Mouse (Mus musculus): ENCODE results near the gene Nucb1.
"Not testable (repeated sequence)": the region's sequence is repeated elsewhere in the genome, so short reads cannot be mapped to it uniquely, and the experiment has no call there.

Nucb1 gene

DNA sequence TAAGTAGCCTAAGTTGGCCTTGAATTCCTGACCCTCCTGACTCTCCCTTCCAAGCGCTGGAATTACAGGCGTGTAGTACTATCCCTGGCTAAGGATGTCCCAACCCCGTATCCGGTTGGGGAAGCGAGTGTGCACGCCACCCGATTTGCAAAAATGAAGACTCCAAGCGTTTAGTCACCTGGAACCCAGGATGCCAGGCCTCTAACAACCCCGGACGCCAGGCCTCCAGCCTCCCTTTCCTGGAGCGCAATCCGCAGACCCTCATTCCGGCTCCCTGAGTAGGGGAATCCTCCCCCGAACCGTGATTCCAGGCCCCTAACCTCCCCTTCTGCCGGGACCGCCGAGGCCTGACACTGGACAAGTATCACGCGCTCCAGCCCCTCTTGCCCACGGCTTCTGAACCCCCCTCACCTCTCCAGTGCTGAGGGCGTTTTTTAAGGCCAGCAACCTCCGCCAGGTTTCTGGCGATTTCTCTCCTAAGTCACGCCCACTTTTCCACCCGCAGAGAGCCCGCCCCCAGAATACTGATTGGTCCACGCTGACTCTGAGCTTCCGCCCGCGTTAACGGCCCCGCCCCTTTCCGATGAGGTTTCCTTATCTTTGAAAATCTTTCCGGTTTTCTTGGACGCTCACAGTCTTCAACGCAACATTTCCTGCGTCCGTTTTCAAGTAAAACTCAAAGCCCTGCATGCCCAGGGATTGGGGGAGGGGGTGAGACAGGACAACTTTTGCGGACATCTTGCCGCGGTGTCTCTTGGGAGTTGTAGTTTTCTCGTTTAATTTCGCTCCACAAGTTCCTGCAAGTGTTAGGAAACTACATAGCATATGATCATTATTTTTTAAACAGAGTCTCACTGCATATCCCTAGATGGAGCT lies at the start of gene Nucb1:
TSS of gene Nucb1 (minus strand) at position 495 of the 876 bp plus-strand sequence.
- peak; percentile 92 for DNase-seq

DNA sequence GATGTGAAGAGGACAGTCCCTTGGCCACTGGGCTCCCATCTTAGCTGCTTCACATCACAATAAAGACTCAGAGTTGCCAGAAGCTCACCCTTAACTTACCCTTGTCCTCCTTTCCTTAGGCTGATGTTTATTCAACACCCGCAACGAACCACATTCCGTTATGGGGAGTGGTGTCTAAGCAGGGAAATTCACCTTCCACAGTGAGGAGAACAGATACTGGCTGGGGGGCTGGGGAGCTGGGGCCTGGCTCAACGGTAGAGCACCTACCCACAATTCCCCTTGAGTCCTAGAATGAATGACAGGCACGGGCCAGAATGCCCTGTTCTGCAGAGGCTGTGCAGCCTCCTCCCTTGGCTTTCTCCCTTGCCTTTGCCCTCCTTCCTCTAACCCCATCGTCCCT lies 48.7 kb upstream of the Nucb1 start:
- no peak for DNase-seq

DNA sequence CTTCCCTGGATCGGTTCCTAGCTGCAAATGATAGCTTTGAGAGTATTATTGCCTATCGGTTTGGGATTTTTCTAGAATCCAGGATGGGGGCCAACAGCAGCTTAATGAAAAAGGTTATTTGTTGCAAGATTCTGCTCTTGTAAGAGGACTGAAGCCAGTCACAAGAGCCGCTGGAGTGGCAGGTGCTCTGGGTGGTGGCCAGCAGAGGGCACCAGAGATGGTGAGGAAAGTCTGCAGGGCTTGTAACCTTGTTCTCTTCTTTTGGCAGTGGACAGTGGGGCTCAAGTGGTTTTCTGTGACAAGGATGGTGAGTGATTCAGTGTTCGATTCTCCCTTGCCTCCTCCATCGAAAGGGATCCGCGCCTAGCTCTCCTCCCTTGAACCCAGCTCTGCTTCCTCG lies 45.6 kb upstream of the Nucb1 start:
- DNase-seq, result peak; percentile 77

DNA sequence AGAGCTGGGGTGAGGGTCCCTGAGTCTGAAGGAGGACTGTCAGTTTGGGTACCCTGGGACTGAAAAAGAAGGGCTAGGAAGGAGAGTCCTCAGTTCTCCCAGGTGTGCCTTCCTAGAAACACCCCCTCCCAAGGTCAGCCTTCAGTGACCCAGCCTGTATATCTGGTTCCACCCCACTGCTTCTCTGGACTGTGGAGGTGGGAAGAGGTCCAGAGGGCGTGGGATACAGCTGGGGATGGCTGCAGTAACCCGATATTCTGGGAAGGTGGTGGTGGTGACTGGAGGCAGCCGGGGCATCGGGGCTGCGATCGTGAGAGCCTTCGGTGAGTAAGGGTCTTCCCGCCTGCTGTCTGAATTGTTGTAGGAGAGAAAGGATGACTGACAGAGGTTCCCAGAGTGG lies 44.5 kb upstream of the Nucb1 start, which contains the start of gene Hsd17b14:
TSS of gene Hsd17b14 (plus strand) at position 150 of the 400 bp plus-strand sequence.
- no peak for DNase-seq

DNA sequence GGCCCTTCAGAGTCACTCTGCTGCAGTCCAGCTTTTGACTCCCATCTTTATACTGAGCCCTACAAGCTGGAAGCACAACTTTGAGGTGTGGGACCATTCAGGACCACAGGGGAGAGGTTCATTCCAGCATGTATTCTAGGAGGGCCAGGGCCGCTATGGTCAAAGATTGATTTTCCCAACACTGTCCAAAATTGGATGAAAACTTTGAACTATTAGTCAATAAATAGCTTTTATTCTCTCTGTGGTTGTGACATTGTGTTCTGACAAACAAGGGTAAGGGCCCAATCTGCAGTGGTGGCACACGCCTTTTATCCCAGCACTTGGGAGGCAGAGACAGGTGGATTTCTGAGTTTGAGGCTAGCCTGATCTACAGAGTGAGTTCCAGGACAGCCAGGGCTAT lies 43.8 kb upstream of the Nucb1 start:
- no peak for DNase-seq

DNA sequence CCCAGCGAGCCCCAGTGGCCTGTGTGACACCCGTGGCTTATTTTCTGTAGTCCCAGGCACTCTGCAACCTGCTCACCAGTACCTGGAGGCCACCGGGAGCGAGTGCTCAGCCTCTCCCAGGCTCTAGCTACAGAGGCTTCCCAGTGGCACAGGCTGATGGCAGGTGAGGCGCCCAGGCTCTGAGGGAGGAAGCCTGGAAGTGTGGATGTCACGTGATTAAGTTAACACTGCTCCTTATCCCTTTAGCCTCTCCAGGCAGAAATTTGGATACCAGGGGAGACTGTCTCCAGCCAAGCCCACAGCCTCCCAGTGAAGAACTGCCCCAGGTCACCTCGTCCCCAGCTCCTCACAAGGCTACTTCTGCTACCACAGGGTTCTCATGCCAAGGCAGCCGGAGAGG lies 43.3 kb upstream of the Nucb1 start:
- no peak for DNase-seq

DNA sequence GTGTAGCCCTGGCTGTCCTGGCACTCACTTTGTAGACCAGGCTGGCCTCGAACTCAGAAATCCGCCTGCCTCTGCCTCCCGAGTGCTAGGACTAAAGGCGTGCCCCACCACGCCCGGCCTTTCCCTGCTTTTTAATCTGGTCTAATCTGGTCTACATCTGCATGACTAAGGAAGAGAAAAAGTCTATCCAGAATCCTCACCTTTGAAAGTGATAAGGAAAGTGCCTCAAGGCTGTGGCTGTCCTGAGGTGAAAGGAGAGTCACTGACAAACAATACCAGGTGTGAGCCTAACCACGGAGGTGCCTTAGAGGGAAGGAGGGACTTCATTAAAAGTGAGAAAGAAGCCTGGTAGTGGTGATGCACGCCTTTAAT lies 41.3 kb upstream of the Nucb1 start:
- DNase-seq, result no peak

DNA sequence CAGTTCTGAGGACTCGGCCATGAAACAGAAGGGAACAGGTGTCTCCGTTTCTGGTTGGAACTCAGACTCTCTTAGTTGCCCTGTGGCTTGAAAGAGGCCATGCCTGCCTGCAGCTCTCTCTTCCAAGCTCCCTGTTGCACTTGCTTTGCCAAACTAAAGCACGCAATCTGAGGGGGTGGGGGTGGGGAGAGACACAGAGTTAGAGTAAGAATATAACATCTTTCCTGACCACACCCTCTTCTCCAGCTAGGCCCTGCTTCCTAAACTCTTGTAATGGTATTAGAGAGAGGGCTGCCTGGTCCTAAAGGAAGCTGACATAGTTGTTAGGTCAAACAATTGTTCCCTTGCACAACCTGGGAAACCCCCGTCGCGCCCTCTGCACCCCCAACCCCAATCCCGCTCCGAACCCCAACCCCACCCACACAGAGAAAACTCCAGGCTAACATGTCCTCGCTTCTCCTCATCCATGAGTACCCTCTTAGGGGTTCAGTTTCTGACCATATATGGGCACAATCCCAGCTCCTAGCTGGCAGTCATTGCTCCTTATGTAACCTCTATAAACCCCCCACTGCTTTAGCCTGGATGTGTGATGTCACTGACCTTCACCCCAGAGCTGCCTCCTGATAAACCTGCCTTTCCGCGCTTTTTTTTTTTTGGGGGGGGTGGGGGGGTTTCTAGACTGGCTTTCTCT lies 40.8 kb upstream of the Nucb1 start:
- no peak for DNase-seq

DNA sequence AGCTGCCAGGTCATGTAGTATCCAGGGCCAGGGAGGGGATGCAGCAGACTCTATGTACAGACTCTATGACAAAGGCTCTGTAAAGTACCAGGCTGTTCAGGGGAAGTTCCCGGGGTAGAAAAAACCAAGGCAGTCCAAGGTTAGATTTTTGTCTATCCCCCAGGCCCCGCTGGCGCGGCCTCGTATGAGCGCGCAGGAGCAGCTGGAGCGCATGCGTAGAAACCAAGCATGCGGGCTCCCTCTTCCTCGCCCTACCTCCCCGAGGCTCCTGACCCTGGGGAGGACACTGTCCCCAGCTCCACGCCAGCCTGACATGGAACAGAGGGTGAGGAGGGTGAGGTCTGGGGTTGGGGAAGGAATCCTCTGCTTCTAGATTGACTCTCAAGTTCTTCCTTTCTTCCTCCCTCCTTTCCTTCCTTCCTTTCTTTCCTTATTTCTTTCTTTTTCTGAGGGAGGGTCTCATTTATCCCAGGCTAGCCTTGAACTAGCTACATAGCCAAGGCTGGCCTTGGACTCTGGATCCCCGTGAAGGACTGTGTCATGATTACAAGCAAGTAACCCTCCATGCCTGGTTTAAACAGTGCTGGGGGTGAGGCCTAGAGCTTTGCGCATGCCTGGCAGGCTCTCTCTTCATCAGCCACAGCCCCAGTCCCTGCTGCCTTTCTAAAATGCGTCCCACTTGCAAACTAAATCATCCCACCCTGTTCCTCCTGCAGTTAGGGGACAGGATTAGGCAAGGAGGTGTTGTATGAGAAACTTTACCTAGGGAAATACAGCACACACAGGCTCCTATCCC lies 39.6 kb upstream of the Nucb1 start:
- DNase-seq, result no peak

DNA sequence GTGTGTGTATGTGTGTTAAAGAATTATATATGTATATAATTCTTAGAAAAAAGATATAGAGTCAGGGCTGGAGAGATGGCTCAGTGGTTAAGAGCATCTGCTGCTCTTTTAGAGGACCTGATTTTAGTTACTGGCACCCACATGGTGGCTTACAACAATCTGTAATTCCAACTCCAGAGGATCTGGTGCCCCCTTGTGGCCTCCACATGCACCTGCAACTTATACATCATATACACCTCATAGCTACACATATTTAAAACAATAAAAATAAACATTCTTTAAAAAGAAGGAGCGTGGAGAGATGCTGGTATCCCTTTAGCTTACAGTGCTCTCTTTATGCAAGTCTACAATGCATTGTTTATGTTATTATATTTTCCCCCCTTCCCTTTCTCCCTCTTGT lies 34.3 kb upstream of the Nucb1 start:
- no peak for DNase-seq

DNA sequence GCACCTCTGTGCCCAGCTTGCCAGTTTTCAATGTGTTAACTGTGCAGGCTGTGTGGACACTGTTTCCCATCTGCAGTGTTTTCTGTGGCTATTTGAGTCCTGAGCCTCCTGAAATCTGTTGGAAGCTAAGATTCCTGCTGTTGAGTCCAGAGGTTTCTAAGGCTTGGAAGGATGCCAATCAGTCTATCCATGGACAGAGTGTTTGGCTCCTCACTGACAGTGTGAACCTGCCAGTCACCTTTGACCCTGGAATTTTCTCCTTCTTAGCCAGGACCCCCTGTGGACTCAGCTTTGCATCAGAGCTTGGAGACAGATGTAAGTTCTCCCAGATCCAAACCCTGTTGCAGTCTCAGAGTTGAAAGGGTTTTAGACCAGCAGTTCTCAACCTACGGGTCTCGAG lies 30.0 kb upstream of the Nucb1 start:
- DNase-seq, result no peak

DNA sequence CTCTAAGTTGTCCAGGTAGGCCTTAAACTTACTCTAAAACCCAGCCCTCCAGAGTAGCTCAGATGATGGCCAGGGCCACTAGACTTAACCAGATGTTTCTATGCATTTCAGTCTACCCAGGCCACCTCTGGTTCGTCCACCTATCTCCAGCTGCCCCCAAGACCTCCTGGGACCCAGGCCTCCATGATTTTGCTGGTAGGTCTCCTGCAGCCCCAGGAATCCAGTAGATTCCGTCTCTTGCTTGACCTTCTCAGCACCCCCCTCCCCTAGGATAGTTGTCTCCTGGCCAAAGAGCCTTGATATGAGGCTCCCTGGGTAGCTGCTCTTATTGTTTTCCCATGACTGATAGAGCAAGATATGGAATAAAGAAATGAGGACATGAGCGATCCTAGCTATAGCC lies 28.9 kb upstream of the Nucb1 start:
- no peak for DNase-seq

DNA sequence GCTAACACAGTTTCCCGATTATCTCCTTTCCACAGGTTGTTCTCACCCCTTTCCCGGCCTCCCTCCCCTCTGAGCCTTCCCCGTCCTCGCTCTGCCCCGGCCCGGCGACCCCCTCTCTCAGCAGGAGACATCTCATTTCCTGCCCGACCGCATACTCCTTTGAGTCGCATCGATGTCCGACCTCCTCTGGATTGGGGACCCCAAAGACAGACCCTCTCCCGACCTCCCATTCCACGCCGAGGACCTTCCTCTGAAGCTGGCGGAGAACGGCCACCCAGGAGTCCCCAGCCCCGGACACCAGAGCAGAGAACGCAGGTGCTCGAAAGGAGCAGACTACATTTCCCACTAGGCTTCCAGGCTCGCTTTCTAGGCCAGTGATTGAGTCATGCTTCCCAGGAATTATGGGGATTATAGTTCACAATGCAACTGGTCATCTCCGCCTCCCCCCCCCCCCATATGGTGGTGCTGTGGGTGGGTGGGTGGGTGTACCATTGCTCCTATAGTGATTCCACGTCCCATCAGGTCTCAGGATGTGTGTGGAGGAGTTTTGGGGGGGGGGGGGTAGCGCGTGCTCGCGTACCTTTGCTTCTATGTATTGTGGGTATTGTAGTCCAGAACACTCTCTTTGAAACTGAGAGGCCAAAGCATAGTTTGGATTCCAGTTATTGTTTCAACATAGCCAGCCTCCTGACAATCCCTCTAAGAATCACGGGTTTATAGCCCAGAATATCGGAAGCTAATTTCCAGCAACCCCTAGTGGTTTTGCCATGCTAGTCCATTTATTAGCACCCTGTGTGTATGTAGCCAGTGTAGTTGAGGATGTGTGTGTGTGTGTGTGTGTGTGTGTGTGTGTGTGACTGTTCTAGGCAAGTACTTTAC lies 28.2 kb upstream of the Nucb1 start:
- peak; percentile 74 for DNase-seq

DNA sequence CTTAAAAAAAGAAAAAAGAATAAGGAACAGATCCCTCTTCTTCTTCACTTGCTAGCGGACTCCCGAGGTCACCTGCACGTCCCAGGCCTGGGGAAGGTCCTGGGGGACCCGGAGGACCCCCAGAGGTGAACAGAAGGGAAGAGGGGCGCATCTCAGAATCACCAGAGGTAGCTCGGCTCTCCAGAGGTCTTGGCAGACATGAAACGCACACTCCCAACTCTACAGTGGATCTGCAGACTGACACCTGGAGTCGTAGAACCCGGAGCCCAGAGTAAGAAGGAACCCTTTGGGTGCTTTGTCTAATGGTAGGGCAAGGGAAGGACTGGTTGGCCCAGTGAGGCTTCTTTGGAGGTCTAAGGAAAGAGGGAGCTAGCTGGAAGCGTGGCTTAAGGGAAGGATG lies 27.4 kb upstream of the Nucb1 start:
- no peak for DNase-seq

DNA sequence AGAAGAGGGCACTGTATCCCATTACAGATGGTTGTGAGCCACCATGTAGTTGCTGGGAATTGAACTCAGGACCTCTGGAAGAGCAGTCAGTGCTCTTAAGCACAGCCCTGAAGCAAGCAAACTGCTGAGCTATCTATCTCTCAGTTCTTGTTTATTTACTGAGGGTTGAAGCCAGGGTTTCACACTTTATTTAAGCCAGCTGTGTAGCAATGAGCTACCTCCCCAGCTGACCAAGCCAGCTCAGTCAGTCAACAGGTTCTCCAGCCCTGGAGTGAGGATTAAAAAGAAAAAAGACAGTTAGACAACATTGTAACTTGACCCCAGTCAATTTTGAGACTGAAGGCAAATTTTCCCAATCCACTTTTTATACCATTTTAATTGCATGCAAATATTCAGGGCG lies 25.5 kb upstream of the Nucb1 start:
- DNase-seq, result no peak

DNA sequence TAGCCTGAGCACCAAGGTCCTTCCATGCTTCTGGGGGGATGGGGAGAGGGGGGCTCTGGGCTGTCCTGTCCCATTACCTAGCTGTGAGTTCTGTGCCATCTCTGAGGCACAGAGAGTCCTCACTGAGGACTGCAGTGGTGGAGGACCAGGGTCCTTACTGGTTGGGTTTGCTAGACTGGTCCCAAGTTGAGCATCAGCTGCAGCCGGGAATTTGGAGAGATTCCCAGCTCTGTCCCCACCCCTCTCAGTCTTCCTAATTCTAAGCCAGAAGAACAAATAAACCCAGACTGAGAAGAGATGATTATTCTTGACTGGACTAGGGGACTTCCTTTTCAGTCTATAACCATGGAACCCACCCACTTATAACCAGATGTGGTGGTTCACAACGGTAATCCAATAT lies 20.4 kb upstream of the Nucb1 start:
- no peak for DNase-seq

DNA sequence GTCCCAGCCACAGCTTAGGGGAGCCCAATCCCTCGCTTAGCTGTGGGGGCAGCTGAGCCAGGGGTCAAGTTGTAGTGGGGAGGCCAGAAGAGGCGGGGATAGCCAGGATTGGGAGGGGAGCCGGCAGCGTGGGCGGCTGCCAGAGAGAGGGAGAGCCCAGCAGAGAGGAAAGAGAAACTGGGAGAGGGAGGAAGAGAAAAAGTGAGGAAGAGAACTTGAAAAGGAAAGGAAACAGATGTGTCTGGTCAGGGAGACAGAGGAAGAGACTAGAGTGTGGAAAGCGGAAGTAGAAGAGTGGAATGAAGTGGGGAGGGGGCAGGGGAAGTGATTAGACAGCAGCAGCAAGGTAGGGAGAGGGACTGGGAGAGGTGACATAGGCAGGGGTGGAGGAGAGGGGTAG lies 19.3 kb upstream of the Nucb1 start:
- DNase-seq, result no peak

DNA sequence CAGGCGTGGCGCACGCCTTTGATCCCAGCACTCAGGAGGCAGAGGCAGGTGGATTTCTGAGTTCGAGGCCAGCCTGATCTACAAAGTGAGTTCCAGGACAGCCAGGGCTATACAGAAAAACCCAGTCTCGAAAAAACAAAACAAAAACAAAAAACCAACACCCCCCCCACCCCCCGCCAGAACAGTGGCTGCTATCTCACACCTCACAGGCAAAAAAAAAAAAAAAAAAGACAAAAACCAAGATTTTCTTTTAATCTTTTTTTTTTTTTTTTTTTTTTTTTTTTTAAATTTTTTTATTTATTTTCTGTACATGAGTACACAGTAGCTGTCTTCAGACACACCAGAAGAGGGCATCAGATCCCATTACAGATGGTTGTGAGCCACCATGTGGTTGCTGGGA lies 17.0 kb upstream of the Nucb1 start:
- DNase-seq, result not testable (repeated sequence)

DNA sequence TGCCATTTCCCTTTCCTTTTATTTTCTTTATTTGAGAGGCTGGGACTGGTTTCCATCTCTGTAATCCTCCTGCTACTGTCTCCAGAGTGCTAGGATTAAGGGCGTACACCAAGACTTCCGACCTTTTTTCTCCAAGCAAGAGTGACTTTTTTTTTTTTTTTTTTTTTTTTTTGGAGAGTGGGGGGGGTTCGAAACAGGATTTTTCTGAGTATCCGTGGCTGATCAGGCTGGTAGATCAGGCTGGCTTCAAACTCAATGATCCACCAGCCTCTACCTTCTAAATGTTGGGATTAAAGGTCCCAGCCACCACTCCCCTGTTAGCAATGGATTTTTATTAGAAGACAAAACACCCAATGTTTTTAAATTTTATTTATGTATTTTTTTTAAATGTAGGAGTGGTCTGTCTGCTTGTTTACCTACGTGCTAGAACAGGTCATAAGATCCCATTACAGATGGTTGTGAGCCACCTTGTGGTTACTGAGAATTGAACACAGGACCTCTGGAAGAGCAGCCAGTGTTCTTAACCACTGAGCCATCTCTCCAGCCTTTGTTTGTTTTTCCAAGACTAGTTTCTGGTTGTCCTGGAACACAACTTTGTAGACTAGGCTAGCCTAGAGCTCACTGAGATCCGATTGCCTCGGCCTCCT lies 16.4 kb upstream of the Nucb1 start:
- DNase-seq, result no peak

DNA sequence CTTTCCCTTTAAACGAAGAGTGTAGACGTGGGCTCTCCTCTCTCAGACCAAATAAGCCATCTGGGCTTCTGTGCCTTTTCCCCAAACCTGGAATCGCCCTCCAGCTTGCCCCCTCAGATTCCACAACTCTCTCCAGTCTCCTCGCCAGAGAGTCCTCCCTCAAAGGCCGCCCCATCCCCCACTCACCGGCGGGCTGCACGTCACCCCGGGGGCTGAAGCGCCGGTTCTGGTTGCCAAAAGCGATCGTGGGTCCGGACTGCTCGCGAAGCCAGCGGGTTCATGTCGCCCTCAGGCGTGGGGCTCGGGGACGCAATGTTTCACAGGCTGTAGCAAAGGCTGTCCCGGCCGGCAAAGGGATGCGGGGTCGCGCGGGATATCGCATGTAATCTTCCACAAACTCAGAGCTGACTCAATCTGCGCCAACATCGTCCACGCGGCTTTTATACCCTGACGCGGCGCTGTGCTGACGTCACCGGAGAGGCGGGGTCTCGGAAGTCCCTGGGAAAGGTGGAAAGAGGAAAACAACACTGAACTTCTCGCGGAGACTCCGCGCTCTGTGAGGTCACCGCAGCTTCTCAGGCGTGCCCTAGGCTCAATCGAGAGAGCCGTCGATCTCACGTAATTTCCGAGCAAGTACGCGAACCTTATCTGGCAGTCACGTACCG lies 15.7 kb upstream of the Nucb1 start, which contains the start of the genes Ppp1r15a and Plekha4:
TSS of gene Ppp1r15a (minus strand) at position 460 of the 665 bp plus-strand sequence.
TSS of gene Plekha4 (plus strand) at position 522 of the 665 bp plus-strand sequence.
- DNase-seq, result peak; percentile 93
